Mouse (Mus musculus) lung, adult 2 months (tissue): ENCODE measurements around the gene Pax4.

Source experiments
- CTCF ChIP-seq: fragments of 200-500 bp; IDR thresholded peaks from 2 replicates; pipeline ENCODE4 v1.5.1; 2011; ENCODE audit warnings: mild to moderate bottlenecking, low read length, control low read depth; ENCODE audit not compliant: insufficient read depth
- POLR2A ChIP-seq: fragments of 200-500 bp; IDR thresholded peaks from 2 replicates; pipeline ENCODE4 v1.6.1; 2011; ENCODE audit warnings: low read depth, mild to moderate bottlenecking, control low read depth, low read length, borderline replicate concordance; ENCODE audit errors: extremely low read depth

DNA sequence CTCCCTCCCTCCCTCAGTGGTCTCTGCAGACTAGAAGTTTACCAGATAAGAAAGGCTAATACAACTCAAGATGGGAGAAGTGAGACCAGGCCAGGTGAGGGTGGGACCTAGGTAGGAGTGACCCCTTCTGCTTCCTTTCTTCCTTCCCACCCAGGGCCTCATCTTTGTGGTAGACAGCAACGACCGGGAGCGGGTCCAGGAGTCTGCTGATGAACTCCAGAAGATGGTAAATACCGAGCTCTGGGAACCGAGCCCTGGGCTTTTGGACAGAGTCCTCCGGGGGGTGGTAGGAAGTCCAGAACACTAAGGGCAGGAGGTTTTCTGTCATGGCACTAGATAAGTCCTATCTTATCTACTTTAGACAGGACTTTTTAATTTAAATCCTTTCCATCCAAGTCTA is 24.1 kb downstream of the Pax4 start:
- TF ChIP-seq POLR2A (no peak), CTCF (no peak)
